Mouse (Mus musculus): Measurements from ENCODE around the gene Med14. TPM values are rescaled to one million over a fixed set of nuclear protein-coding genes. Genes with fewer than 3 reads are reported as not detected.

The Med14 gene
- 10 to 100 TPM; 69.1 TPM for total RNA-seq (2021)
- long read RNA-seq, full-length matches to known transcripts, result 1 of 23 reads
- long read RNA-seq, partial matches to known transcripts, result 14 of 23 reads
- long read RNA-seq, other reads (novel, unspliced or antisense), result 8 of 23 reads

DNA sequence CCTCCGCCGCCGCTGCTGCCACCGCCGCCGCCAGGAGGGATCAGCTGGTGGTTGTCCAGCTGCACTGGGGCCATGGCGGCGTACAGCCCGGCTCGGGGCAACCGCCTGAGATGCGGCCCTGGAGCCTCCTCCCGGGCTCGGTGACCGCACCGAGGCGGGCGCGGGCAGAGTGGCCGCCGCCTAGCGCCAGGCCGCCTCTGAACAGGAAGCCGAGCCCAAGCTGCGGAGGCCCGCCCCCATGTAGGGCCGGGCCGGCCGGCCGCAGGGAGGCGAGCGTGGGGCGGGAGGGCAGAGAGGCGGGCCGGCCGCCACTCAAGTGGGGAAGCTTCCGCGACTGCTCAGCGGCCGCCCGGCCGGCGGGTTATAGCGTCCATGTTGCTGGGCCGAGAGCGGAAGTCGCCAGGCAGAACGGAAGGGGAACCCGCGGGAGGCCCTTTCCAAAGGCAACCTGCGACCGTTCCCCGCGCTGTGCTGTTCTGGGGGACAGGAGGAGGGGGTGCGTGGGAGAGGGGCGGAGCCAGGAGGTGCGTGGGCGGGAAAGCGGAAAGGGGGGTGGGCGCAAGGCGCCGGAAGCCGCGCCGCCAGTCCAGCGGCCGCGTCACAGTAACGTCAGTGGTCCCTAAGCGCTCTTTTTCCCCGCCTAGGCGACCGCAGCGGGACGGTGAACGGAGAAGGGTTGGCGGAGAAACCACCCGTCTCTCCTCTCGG, at the start of gene Med14:
TSS of gene Med14 (minus strand) at position 448 of the 708 bp plus-strand sequence.
- DNase-seq (ENCODE audit: low spot score in 2 of 2), result peak; percentile 81 to 86

DNA sequence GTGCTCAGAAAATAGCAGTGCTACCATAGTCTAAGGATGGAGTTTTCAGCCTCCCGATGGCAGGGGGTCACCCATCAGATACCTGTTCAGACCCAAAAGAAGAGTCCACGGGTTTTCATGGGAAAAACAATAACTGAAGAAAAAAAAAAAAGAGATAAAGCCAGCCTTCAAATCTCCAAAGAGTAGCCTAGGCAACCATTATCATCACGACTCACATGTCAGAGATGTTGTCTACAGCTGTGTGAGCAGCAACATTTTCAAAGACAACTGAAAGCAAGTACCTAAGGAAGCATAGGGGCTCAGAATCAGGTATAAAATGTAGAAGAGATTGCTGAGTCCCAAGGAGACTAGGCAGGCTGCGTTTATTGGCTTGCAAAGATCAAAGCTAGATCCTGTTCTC, 38.7 kb upstream of the Med14 start:
- DNase-seq (ENCODE audit: low spot score in 2 of 2), result no peak

DNA sequence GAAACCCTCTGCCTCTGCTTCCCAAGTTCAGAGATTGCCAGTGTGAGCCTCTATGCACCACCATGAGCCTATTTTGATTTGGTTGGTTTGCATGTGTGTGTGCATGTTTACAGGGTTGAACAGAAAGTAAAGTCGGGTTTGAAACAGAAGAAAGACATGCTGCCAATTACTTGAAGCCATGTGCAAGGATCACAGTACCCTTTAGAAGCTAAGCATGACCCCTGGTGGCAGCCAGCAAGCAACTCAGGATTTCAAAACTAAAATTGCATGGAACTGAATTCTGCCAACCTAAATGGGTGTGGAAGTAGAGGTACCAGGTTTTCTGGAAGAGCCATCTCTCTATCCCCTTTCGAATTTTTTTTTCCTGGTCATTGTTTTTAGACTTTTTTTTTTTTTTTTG, 33.0 kb upstream of the Med14 start:
- DNase-seq (ENCODE audit: low spot score in 2 of 2), result peak in 1 of 2 experiments; percentile 15

DNA sequence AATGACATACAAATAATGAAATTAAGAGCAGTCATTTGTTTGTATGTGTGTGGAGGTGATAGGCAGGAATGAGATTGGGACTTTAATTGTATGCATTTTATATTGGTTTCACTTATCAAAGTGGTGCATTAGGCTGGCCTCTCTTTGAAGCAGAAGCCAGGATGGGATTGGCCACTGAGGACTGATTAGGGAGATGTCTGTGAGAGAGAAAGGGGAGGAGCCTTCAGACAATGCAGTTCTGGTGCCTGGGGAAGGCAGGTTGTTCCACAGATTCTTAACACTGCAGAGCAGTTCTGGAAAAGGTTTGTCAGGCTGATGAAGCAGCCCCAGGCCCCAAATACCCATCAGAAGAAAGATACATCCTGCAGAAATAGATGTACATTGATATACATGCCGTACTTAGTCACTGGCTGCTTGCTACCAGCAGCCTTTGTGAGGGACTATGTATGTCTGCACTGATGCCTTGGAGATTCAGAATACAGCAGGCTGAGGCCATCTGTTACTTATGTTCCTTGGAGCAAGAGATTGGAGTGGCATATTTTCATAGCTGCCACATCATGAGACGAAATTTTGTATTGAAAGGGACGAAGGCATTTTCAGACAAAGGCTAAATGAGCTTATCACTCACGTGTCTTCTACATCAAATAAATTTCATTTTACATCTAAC, 29.9 kb upstream of the Med14 start:
- DNase-seq (ENCODE audit: low spot score in 2 of 2), result peak in 1 of 2 experiments; percentile 14

DNA sequence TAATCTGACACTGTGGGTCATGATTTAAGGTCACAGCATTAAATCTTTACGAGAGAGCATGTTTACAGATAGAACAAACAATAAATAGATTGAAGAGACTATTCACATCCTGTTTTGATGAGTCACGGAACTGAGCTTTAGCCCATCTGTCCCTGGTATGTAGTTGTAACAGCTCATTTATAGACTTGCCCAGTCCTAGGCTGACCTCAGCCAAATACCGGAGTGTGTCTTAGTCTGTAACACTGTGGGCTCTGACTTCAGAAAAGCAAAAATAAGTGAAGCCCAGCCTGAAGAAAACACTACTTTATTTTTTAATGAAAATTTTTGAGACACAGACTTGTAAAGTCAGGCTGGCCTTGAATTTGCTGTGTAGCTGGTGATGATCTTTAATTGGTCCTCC, 11.4 kb upstream of the Med14 start:
- no peak for DNase-seq (ENCODE audit: low spot score in 2 of 2)

DNA sequence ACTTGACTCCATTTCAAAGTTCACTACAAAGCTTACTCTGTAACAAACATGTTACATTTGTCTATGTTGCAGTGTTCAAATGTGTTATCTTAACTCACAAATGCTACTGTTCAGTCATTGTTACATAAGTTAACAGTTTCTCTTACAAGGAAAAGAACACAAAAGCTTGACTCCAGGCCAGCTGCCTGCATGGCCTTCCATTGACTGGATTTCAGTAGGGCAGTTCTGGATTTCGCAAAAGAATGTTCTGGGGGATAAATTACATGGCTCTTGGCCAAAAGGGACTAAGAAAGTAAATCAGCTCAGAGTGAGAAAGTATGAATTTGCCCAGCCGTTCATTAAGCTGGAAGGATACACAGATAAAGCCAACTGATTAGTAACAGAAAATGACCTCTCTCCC, 9.7 kb upstream of the Med14 start:
- no peak for DNase-seq (ENCODE audit: low spot score in 2 of 2)

DNA sequence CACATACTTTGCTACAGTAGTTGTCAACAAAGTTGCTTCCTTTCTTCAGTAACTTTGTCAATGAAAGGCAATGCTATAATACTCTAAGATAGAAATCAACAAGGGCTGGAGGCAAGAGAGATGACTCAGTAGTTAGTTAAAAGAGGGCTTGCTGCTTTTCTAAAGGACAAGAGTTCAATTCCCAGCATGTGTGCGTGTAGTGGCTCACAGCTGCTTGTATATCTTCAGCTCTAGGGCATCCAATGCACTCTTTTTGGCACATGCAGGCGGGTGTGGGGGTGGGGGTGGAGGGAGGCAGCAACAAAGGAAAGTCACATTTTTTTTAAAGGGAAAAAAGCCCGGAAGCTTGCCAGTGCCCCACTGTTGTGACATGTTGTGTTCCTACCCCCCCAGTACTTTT, 6.7 kb upstream of the Med14 start:
- no peak for DNase-seq (ENCODE audit: low spot score in 2 of 2)

DNA sequence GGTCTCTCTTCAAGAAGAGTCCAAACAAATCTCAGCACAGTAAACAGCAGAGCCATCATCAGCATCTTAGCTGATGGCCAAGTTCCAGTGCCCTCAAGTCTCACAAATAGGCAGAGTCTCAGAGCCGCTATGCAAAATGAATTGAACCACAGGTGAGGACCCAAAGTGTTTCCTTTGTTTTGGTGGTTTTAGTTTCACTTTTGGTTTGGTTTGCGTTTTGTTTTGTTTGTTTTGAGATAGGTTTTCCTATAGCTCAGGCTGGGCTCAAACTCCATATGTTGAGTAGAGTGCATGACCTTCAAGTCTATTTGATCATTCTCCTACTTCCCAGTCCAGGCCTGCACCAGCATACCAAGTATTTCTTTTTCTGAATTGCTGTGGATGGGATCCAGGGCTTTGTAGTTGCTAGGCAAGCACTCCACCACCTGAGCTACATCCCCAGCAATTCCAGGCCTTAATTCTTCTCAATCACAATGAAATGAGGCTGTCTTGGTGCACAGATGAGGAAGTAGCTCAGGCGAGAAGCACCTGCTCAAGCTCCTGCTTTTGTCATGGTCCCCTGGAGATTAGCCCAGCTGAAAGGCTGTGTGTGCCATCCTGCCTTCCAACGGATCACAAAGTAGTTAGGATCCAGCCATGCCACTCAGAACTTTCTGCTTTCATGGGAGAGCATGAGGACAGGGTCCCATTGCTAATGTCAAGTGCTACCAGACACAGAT, 5.1 kb upstream of the Med14 start:
- no peak for DNase-seq (ENCODE audit: low spot score in 2 of 2)

DNA sequence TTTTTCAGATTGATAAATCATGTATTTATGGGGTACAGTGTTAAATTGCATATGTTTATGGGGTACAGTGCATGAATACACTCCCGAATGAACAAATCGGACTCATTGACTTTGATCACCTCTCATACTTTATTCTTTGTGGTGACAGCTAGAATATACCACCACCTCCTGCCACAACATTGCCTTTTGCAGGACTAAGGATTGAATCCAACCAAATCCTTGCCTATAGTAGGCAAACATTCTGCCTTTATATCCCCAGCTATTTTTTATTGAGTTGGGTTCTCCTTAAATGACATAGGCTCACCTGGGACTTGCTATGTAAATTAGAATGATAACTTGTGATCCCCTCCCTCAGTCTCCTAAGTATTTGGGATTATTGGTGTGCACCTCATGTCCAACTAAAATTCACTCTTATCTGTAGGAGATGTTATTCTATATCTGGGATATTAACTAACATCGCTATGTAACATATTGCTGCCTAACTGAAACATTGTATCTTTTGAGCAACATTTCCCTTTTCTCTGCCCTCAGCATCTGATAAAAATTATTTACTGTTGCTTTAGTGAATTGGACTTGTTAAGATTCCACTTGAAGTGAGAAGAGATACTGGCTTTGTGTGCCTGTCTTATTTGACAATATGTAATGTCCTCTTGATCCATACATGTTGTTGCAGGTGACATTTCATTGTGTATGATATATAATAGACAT, 1.4 kb upstream of the Med14 start:
- no peak for DNase-seq (ENCODE audit: low spot score in 2 of 2)

DNA sequence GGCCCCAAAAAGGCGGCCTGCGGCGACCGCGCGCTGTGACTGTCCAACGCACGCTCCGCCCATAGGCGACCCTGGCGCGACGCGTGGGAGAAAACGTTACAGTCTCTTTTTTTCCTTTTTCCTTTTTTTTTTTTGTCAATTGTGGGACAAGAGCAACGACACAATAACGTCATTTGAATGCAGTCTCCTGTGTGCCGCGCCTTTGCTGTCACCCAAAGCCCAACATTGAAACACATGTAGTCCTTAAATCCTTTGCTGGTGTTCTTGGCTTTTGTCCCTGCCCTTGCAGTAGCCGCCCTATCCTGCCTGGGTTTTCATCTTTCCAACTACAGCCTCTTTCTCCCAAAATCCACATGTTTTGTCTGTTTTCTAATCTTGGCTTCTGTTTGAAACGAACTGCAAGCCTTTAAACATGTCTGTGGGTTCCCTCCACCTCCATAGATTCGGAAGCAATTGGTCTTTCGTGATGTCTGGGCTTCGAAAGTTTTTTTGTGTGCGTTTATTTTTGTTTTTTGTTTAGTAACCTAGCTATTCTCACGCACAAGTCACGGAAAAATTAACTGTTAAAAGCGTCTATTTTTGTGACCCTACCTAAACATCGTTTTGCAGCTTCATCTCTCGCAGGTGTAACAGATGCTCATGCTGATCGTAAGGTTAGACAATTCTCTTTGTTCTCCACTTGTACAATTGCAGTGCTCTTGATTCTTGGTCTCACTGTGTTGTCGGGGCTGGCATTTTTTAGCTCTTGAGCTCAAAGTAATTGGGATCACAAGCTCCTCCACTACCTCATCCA, 657 bp upstream of the Med14 start:
- DNase-seq (ENCODE audit: low spot score in 2 of 2), result no peak

DNA sequence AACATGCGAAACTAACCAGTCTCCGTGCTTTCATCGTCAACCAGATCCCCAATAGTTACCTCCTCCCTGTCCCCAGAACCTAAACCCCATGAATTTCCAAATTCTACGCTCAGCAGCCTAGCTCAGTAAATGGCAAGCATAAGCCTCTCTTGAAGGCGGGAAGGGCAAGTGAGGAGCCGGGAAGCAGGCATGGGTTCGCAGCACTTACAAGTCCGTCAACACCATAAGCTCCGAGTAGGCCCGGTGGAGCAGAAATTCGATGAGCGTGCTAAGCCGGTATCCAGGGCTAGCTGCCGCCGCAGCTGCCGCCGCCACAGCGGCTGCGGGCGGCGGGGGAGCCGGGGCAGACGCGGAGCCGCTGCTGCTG, 631 bp downstream of the Med14 start:
- no peak for DNase-seq (ENCODE audit: low spot score in 2 of 2)

DNA sequence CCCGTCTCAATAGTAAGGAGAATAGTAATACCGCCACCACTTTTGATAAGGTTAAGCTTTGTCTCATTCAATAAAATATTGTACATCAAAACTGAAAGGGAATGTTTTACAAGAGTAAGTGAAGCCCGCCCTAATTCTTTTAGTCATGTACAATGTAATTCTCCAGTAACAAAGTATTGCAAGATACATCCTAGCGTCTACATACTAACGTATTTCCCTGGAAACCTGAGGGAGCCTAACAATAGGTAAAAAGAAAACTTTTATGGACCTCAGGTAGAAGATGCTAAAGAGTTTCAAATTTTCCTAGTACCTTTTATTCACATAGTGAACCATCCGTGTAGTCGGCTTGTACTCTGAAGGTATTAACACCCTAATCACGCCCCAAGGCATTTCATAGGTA, 1.4 kb downstream of the Med14 start:
- no peak for DNase-seq (ENCODE audit: low spot score in 2 of 2)

DNA sequence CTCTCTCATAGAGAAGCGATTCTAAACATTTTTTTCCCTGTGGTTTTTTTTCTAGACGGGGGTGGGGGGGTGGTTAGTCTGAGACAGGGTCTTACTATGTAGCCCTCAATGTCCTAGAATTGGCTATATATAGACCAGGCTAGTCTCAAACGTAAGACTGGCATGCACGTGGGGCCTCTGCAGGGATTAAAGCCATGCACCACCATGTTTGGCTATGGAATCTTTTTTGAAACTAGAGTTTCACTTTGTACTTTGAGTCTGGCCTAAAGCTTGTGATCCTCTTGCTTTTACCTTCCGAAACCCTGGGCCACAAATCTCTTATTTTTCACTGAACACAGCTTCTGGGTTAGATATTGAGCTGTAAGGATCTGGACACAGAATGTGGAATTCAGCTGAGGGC, 2.2 kb downstream of the Med14 start:
- DNase-seq (ENCODE audit: low spot score in 2 of 2), result no peak

DNA sequence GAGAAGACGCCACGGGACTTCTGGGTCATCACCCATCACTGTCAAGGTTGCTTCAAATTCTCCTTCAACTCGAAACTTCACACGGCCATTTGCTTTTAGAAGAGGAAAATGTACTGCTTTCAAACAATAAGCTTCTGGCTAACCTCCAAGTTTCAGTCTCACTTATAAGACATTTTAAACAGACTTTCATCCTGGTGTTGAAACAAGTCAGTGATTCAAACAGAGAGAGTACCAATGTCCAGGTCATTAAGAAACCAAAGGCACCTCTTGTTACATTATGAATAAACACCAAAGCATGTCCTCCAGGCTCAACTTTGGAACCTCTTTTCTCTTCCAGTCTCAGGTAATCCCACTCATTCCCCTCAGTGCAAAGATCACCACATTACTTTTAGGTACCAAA, 14.0 kb downstream of the Med14 start:
- no peak for DNase-seq (ENCODE audit: low spot score in 2 of 2)

DNA sequence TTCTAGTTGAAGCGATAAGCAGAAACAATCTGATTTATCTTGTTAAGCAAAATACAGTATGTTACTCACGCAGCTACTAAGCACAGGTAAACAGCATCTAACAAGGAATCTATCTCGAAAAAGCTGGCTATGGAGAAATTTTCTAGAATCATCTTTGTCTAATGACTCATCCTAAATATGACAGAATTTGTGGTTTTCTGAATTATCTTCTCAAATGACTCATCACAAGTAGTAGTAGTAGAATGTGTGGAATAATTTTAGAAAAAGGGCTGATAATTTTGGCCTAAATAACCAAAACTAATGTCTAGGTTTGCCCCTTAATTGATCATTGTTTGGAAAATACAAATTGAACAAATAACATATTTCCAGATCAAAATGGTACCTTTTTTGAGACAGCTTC, 15.1 kb downstream of the Med14 start:
- no peak for DNase-seq (ENCODE audit: low spot score in 2 of 2)

DNA sequence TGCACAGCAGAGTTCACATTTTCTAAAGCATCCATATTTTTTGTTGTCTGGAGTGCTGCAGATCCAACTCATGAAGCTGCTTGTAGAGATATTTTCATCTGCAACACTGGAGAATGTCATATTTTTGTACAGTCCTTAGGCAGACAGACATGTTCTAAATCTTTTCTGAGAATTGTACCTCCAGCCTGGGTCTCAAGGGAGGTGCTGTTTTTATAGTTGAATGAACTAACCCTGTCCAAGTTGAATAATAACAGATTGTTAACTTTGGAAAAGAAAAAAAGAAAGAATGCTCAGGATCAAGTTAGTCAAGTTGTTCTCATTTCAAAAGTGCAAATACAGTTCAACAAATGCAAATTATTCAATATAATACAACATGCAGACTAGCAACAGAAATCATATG, 21.5 kb downstream of the Med14 start:
- no peak for DNase-seq (ENCODE audit: low spot score in 2 of 2)

DNA sequence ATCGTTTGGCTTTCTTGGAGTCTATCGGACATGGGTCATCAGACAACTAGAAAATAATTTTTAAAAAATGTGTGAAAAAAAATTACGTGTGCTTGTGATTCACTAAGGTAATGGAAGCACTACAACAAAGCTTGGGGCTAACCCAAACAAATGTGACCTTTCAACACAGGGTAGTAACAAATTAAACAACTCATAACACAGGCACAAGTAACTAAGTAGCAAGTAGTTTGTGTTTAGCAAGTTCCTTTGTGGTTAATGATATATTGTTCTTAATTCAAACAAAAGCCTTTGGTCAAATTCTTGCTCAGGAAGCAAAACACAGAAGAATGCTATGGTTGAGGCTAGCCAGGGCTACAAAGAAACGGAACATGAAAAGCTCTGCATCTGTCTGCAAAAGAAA, 45.8 kb downstream of the Med14 start:
- DNase-seq (ENCODE audit: low spot score in 2 of 2), result no peak

DNA sequence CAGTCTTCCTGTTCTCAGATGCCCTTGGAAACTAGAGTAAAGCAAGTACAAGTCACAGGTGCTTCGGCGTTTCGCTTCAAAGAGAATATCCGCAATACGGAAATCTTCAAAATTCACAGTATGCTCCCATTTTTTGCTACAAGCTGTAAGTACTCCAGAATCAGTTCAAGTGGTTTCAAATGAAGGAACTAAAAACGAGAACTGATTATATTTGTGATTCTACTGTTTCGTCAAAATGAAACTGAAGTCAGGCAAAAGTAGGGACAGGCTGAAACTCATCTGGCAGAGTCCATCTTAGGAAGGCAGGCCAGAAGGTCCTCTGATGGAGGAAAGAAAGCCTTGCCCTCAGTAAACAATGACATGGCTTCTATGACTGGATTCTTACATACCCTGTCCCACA, 48.1 kb downstream of the Med14 start:
- DNase-seq (ENCODE audit: low spot score in 2 of 2), result no peak

DNA sequence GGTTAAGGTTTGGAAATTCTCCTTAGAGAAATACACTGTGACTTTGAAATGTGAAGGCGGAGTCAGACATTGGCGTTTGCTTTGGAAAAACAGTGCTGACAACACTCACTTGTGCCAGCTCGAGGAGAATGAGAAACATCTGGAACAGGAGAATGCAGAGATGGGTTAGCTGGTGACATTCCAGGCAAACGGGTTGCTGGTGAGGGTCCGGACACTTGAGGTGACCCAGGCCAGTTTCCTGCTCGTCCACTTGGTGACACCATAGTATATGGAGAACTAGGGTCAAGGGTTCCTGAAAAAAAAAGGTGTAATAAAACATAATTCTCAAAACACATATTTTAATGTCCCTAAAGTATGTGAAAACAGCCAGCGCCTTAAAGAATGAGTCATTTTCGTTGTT, 75.0 kb downstream of the Med14 start:
- DNase-seq (ENCODE audit: low spot score in 2 of 2), result no peak

DNA sequence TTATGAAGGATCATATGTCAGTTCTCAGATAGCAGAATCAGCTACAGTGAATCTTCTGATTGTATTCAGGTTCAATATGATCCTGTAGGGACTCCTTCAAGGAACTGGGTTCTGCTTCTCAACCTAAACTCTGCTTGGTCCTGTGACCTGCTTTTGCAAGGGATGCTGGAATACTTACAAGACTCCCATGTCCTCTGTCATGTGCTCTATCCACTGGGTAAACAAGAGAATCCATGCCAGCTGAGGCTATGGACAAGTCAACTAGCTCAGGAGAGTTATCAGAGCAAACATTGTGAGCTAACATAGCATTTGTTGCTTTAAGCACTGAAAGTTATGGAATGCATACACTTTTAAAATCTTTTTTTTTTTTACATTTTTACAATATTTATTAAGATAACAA, 75.8 kb downstream of the Med14 start:
- no peak for DNase-seq (ENCODE audit: low spot score in 2 of 2)

DNA sequence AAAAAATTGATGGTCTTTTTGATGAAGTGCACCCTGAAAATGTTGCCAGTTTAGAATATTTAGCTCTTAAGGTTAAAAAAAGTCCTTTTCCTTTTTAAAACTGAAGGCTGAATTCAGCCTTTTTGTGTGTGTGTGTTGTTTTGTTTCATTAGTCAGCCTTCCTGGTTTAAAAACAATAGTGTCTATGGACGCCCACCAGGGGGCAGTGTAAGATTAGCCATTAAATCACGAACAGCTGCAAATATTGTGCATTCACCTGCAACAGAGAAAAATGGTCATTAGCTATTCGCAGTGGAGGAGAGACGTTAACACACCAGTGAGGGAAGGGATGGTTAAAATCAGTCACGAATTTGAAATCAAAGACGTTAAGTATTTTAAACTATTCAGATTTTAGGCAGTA, 84.5 kb downstream of the Med14 start:
- peak; percentile 66 to 75 for DNase-seq (ENCODE audit: low spot score in 2 of 2)
